Mouse (Mus musculus) ES-E14 (cell line): Measurements from ENCODE around the gene Sik3. TPM values are rescaled to one million over a fixed set of nuclear protein-coding genes. Genes with fewer than 3 reads are reported as not detected.
"Not testable (repeated sequence)": the region's sequence is repeated elsewhere in the genome, so short reads cannot be mapped to it uniquely, and the experiment has no call there.

Source experiments
- DNase-seq: peaks from one replicate; pipeline ENCODE4 v3.0.0-alpha.2; 2013; ENCODE audit warnings: low read depth, low spot score
- H3K27ac ChIP-seq: 2 replicates; pipeline ENCODE4 v1.5.1; 2012; ENCODE audit warnings: low read depth, mild to moderate bottlenecking, low read length, moderate library complexity, mixed read lengths; ENCODE audit not compliant: poor library complexity, insufficient read depth, severe bottlenecking
- H3K36me3 ChIP-seq: 2 replicates; pipeline ENCODE4 v1.6.1; 2012; ENCODE audit warnings: mild to moderate bottlenecking, low read length, moderate library complexity, mixed read lengths; ENCODE audit not compliant: control insufficient read depth, poor library complexity, insufficient read depth, severe bottlenecking
- H3K4me1 ChIP-seq, 2 experiments: fragments of 150-350 bp in 1 of 2; sonication (generic) in 1 of 2; 2 replicates each; pipeline ENCODE4 v1.6.1; 2012; ENCODE audit warnings: low read length in 2 of 2, mild to moderate bottlenecking in 1 of 2, mixed read lengths in 1 of 2; ENCODE audit not compliant: control insufficient read depth in 2 of 2, insufficient read depth in 2 of 2, poor library complexity in 1 of 2
- H3K4me3 ChIP-seq, 2 experiments: fragments of 150-350 bp in 1 of 2; sonication (generic) in 1 of 2; 2 replicates each; pipeline ENCODE4 v1.5.1; 2012; ENCODE audit warnings: low read length in 2 of 2, low read depth in 1 of 2, mild to moderate bottlenecking in 1 of 2, mixed read lengths in 1 of 2; ENCODE audit not compliant: insufficient read depth in 1 of 2, poor library complexity in 1 of 2, severe bottlenecking in 1 of 2
- H3K9ac ChIP-seq: 2 replicates; pipeline ENCODE4 v1.6.1; 2012; ENCODE audit warnings: low read depth, mild to moderate bottlenecking, low read length, mixed read lengths; ENCODE audit not compliant: poor library complexity, insufficient read depth, severe bottlenecking
- H3K9me3 ChIP-seq: fragments of 150-350 bp; sonication (generic); 2 replicates; pipeline ENCODE4 v1.6.1; 2012; ENCODE audit warnings: low read depth, mild to moderate bottlenecking, low read length; ENCODE audit not compliant: control insufficient read depth, insufficient read depth
- CHD2 ChIP-seq: IDR thresholded peaks from 2 replicates; pipeline ENCODE4 v1.6.1; 2014; ENCODE audit warnings: mild to moderate bottlenecking, low read depth, low read length, inconsistent platforms
- HCFC1 ChIP-seq: IDR thresholded peaks from 2 replicates; pipeline ENCODE4 v1.6.1; 2012; ENCODE audit warnings: low read length, inconsistent platforms, borderline replicate concordance; ENCODE audit not compliant: insufficient read depth
- MAFK ChIP-seq: IDR thresholded peaks from 2 replicates; pipeline ENCODE4 v1.6.1; 2014; ENCODE audit warnings: mild to moderate bottlenecking, low read depth, low read length, inconsistent platforms; ENCODE audit not compliant: insufficient read depth
- ZC3H11A ChIP-seq: IDR thresholded peaks from 2 replicates; pipeline ENCODE4 v1.6.1; 2012; ENCODE audit warnings: low read depth, mild to moderate bottlenecking, inconsistent platforms, low read length, borderline replicate concordance
- ZNF384 ChIP-seq: IDR thresholded peaks from 2 replicates; pipeline ENCODE4 v1.6.1; 2012; ENCODE audit warnings: low read depth, low read length, inconsistent platforms
- in situ Hi-C, 2 experiments: fragments of 600-800 bp; cut with MboI; formaldehyde crosslinking; loops; one replicate each; pipeline ENCODE4 v1.15.1; 2025; ENCODE audit warnings: low sequenced_read_pairs in 2 of 2, inconsistent platforms in 1 of 2; ENCODE audit not compliant: unreplicated experiment in 2 of 2
- total RNA-seq: library from RNA; depleted of rRNA; stranded (reverse); fragments of 300-350 nt; gene quantifications from 2 replicates; pipeline ENCODE4 v1.2.3, GENCODE M21; 2012

Gene Sik3
- total RNA-seq, 1 experiment: 18.9 TPM

DNA sequence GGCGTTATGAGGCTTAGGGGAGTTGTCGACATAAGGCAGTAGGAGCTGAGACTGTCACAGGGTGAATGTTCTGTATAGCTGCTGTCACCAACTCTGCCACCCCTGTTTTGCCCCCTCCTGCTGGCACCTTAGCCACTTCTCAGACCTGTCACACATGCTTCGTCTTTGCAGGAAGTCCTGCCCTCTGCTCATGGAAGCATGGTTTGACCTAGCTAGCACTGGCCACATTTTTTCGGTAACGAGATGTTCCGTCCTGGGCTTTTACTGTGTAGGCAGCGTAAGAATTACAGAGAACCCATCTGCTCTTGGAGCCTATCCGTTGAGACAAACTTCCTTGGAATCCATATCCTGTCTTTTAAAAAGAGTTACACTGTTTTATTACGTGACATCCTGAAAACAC is 110.1 kb downstream of the Sik3 start:
- in situ Hi-C loops: no loop called here
- TF ChIP-seq HCFC1: no peak
- TF ChIP-seq ZC3H11A: no peak
- TF ChIP-seq ZNF384: no peak
- no peak for TF ChIP-seq CHD2
- TF ChIP-seq MAFK: no peak
- Histone ChIP-seq H3K9me3 (no peaks in the 10 kb centered on the region), H3K9ac (no peak overlapping the region), H3K27ac (no peak overlapping the region), H3K4me3 (no peak overlapping the region), H3K4me1 (peaks cover 0 to 6% of the 10 kb centered on the region in 2 experiments; a peak in 2 of 4 replicates), H3K36me3 (no peaks in the 10 kb centered on the region; the same call in 1 of the 2 replicates)
- DNase-seq: no peak

DNA sequence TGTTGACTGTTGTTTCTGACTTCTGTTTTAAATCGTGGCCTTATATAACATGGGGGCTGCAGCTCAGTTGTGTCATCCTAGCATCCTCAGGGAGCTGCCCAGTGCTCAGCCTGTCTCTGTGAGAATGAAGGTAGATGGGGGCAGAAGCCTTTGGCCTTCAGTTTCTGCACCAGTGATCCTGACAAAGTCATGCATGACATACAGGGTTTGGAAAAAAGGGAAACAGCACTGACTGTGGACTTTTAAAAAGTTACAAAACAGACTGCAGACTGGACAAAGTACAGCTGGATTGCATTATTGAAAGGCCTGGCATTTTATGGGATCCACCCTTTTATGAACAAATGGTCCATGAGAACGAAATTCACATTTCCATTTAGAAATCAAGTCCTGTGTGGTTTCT is 113.7 kb downstream of the Sik3 start:
- in situ Hi-C loops: no loop called here
- Histone ChIP-seq H3K4me1 (no peaks in the 10 kb centered on the region), H3K9ac (no peak overlapping the region), H3K27ac (no peak overlapping the region), H3K4me3 (no peak overlapping the region), H3K9me3 (no peaks in the 10 kb centered on the region), H3K36me3 (no peaks in the 10 kb centered on the region; the same call in 1 of the 2 replicates)
- TF ChIP-seq ZC3H11A (no peak), CHD2 (no peak), HCFC1 (no peak), ZNF384 (no peak), MAFK (no peak)
- DNase-seq: no peak

GRCm38 (mm10) chr9:46127326-46127725 is 114.7 kb downstream of the Sik3 start:
- no peak for DNase-seq
- H3K4me1 ChIP-seq: no peaks in the 10 kb centered on the region
- no peak overlapping the region for H3K4me3 ChIP-seq
- in situ Hi-C loops: no loop called here
- H3K36me3 ChIP-seq: no peaks in the 10 kb centered on the region; the same call in none of the 2 replicates
- no peak overlapping the region for H3K9ac ChIP-seq
- no peaks in the 10 kb centered on the region for H3K9me3 ChIP-seq
- no peak overlapping the region for H3K27ac ChIP-seq
- no peak for TF ChIP-seq HCFC1

GRCm38 (mm10) chr9:46129241-46129640 is 116.6 kb downstream of the Sik3 start:
- TF ChIP-seq HCFC1 (no peak), CHD2 (no peak), ZNF384 (no peak), ZC3H11A (no peak), MAFK (no peak)
- Histone ChIP-seq H3K4me1 (no peaks in the 10 kb centered on the region), H3K36me3 (no peaks in the 10 kb centered on the region; the same call in 1 of the 2 replicates), H3K9me3 (no peaks in the 10 kb centered on the region), H3K27ac (no peak overlapping the region), H3K4me3 (no peak overlapping the region), H3K9ac (no peak overlapping the region)
- DNase-seq: no peak
- in situ Hi-C loops: no loop called here

- in situ Hi-C loops, H3K4me3 ChIP-seq, DNase-seq, H3K27ac ChIP-seq, H3K9me3 ChIP-seq, H3K36me3 ChIP-seq, H3K9ac ChIP-seq, H3K4me1 ChIP-seq: not testable (repeated sequence)
Observed at GRCm38 (mm10) chr9:46132821-46133220, 120.2 kb downstream of the Sik3 start.
